Mouse (Mus musculus): ENCODE results near the gene Sema5a. TPM values are rescaled to one million over a fixed set of nuclear protein-coding genes. Genes with fewer than 3 reads are reported as not detected.

Gene Sema5a
- polyA plus RNA-seq, 1 experiment from 2014 or later, result 13.5 TPM

DNA sequence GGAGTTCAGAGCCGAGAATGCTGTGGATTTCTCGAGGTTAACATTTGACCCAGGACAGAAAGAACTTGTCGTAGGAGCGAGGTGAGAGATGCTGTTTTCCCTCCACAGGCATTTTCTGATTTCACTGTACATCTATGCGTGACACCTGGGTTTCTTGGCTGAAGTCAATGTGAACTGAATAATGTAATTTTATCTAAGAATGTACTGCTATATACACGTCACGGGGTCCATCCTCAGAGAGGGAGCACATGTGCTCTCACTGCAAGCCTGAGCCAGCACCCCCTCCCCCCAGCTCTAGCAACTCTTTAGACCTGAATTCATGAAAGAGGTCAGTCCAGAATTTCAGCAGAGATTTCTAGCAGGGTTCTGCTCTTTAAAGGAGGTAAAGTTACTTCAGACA is 215.6 kb downstream of the Sema5a start:
- 81% methylated on average over 7 of the region's 7 CpGs for whole genome bisulfite sequencing
- no peak overlapping the region for H3K4me3 ChIP-seq (replicated peaks; ENCODE audit: low read length)

DNA sequence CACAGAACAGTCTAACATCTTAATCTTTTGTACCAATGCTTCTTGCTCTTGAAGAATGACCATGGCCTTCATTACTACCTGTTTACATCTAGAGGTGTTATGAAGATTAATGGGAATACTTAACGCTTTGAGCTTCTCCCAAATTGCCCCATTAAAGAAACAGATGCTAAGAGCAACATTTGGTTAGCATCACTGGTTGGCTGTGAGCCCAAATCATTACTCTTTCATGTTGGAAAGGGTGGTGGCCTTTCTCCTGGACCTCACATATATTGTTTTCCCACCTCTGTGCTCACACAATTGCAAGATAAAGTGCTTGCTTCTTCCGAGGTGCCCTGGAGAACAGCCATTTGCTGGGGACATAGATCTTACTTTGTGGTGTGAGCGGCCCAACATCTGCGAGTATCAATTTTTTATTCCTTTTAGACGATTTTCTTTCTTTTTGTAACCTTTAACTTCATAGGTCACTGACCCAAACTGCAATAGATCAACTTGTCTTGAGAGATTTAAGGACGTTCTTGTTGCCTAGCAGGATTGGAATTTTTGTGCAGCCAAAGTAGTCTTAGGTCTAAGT is 227.0 kb downstream of the Sema5a start:
- Histone ChIP-seq H3K27me3 (replicated peaks; ENCODE audit: control insufficient read depth, insufficient read depth, low read length) (no peaks in the 10 kb centered on the region), H3K9ac (replicated peaks; ENCODE audit: low read depth, low read length) (no peak overlapping the region), H3K4me2 (ENCODE audit: low read length) (no peak overlapping the region), H3K4me3 (replicated peaks; ENCODE audit: low read length) (no peak overlapping the region), H3K27ac (ENCODE audit: low read length) (no peak overlapping the region), H3K36me3 (ENCODE audit: control insufficient read depth, insufficient read depth) (no peaks in the 10 kb centered on the region), H3K9me3 (ENCODE audit: control insufficient read depth, low read length) (no peaks in the 10 kb centered on the region), H3K4me1 (replicated peaks; ENCODE audit: control insufficient read depth, insufficient read depth, low read length) (0 out of 2 replicates have a peak, but pooled peaks cover 2% of the 10 kb centered on the region)
- no peak for ATAC-seq
- WGBS, result 79% methylated on average over 6 of the region's 6 CpGs

More for the DNA sequence above, 215.6 kb downstream of the Sema5a start:
- Histone ChIP-seq H3K9ac (replicated peaks; ENCODE audit: low read depth, low read length) (no peak overlapping the region), H3K4me2 (ENCODE audit: low read length) (no peak overlapping the region), H3K27me3 (replicated peaks; ENCODE audit: control insufficient read depth, insufficient read depth, low read length) (no peaks in the 10 kb centered on the region), H3K36me3 (ENCODE audit: control insufficient read depth, insufficient read depth) (no peaks in the 10 kb centered on the region), H3K27ac (ENCODE audit: low read length) (no peak overlapping the region), H3K4me1 (replicated peaks; ENCODE audit: control insufficient read depth, insufficient read depth, low read length) (peaks cover 3% of the 10 kb centered on the region; the same call in 1 of the 2 replicates), H3K9me3 (ENCODE audit: control insufficient read depth, low read length) (no peaks in the 10 kb centered on the region)
- no peak for ATAC-seq

DNA sequence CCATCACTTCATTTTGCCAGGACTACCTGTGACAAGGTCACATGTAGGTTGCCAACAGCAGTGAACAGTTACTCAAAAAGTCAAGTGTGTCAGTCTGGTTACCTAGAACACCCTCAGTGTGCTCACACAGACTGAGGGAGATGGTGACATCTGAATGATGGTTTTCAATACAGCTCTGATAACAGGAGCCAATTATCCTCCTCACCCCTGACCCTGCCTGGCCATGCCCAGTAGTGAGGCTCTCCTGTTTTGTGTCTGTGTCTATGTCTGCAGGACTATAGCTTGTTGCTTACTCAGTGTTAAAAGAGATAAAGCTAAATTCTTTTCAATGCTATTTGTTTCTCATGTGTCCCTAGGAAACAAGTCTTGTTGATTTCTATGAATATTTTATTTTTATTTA is 236.1 kb downstream of the Sema5a start:
- no peak overlapping the region for H3K27ac ChIP-seq (ENCODE audit: low read length)
- ATAC-seq, result no peak
- no peaks in the 10 kb centered on the region for H3K4me1 ChIP-seq (replicated peaks; ENCODE audit: control insufficient read depth, insufficient read depth, low read length)
- H3K27me3 ChIP-seq (replicated peaks; ENCODE audit: control insufficient read depth, insufficient read depth, low read length), result no peaks in the 10 kb centered on the region
- no peaks in the 10 kb centered on the region for H3K9me3 ChIP-seq (ENCODE audit: control insufficient read depth, low read length)
- H3K4me3 ChIP-seq (replicated peaks; ENCODE audit: low read length), result no peak overlapping the region
- no peak overlapping the region for H3K4me2 ChIP-seq (ENCODE audit: low read length)
- H3K36me3 ChIP-seq (ENCODE audit: control insufficient read depth, insufficient read depth), result no peaks in the 10 kb centered on the region
- H3K9ac ChIP-seq (replicated peaks; ENCODE audit: low read depth, low read length), result no peak overlapping the region

DNA sequence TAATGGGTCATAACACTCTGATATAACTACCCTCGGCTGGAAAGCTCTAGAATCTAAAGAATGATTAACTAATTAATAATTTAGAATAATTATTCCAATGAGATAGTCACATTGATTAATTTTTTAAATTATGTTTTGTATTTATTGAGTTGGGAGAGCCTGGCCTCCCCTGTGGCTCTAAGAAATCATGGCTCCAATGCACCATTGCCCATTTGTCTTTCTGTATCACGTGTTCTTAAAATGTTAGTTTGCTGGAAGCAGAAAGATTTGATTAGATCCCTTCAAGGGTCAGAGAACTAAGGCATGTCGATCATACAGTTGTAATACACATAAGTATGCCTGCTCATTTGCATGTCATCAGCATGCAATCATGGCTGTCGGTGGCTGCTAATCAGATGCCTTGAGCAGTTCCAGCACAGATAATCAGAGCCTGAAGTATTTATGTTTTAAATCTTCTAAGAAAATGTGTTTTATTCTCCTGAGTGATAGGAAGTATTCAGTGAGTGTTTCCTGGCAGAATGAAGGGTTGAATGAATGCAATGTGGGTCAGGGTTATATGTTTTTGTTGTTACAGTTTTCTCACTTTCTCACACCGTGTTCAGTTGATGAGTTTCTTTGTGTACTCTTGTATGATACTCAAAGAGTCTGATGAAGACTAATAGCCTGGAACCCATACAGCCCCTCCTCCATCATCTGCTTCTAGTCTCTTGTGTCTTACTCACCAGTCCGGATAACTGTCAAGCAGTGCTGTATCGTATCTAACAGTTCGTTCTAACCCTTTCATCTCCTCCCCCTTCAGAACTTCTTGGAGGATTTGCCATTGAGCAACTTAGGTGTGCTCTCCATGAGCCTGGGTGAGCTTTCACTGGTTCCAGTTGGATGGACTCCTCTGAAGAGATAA is 240.7 kb downstream of the Sema5a start:
- peak; percentile 63 for ATAC-seq
- Histone ChIP-seq H3K9me3 (ENCODE audit: control insufficient read depth, low read length) (no peaks in the 10 kb centered on the region), H3K36me3 (ENCODE audit: control insufficient read depth, insufficient read depth) (no peaks in the 10 kb centered on the region), H3K4me1 (replicated peaks; ENCODE audit: control insufficient read depth, insufficient read depth, low read length) (no peaks in the 10 kb centered on the region), H3K4me2 (ENCODE audit: low read length) (no peak overlapping the region), H3K9ac (replicated peaks; ENCODE audit: low read depth, low read length) (no peak overlapping the region), H3K27ac (ENCODE audit: low read length) (no peak overlapping the region), H3K4me3 (replicated peaks; ENCODE audit: low read length) (no peak overlapping the region), H3K27me3 (replicated peaks; ENCODE audit: control insufficient read depth, insufficient read depth, low read length) (no peaks in the 10 kb centered on the region)
- 62% methylated on average over 8 of the region's 8 CpGs for WGBS

DNA sequence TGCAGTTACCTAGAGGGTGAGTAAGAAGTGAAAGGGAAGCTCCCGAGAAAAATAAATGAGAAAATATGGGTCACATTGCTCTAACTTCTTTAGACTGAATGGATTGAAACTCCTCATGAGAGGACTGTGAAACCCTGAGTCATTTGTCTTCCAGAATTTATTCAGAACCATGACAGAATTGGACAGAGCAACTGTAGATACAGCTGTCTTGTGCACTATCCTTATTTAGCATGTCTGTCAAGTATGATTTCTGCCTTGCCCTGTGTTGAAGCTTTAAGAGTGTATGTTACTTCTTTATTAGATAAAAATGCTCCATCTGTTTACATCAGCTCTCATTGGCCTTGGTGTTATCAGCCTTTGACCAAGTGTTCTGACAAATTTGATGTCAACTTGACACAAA is 243.4 kb downstream of the Sema5a start:
- H3K27me3 ChIP-seq (replicated peaks; ENCODE audit: control insufficient read depth, insufficient read depth, low read length), result no peaks in the 10 kb centered on the region
- H3K4me3 ChIP-seq (replicated peaks; ENCODE audit: low read length), result no peak overlapping the region
- no peak for ATAC-seq
- no peak overlapping the region for H3K4me2 ChIP-seq (ENCODE audit: low read length)
- H3K27ac ChIP-seq (ENCODE audit: low read length), result no peak overlapping the region
- no peak overlapping the region for H3K9ac ChIP-seq (replicated peaks; ENCODE audit: low read depth, low read length)
- no peaks in the 10 kb centered on the region for H3K9me3 ChIP-seq (ENCODE audit: control insufficient read depth, low read length)
- H3K36me3 ChIP-seq (ENCODE audit: control insufficient read depth, insufficient read depth), result no peaks in the 10 kb centered on the region
- WGBS, result 59% methylated on average over 1 of the region's 1 CpGs
- H3K4me1 ChIP-seq (replicated peaks; ENCODE audit: control insufficient read depth, insufficient read depth, low read length), result no peaks in the 10 kb centered on the region

DNA sequence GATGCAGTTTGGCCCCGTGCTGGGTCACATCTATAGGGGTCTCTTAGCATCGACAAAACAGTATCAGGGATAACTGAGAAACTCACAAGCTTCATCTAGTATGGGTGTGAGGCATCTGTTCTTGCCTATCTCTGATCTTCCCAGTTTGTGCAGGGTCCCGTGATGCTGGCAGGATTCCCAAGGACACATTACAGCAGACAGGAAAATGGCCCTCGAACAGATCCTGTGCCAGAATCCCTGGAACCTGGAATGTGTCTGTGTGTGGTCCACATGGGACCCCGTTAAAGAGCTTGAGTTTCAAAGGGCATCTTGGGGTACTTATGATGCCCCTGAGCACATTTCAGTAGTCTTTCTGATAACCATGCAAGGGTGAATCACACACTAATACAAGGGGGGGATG is 249.6 kb downstream of the Sema5a start:
- H3K4me1 ChIP-seq (replicated peaks; ENCODE audit: control insufficient read depth, insufficient read depth, low read length), result no peaks in the 10 kb centered on the region
- no peak overlapping the region for H3K4me2 ChIP-seq (ENCODE audit: low read length)
- no peaks in the 10 kb centered on the region for H3K36me3 ChIP-seq (ENCODE audit: control insufficient read depth, insufficient read depth)
- no peak overlapping the region for H3K4me3 ChIP-seq (replicated peaks; ENCODE audit: low read length)
- WGBS, result 67% methylated on average over 5 of the region's 5 CpGs
- no peak for ATAC-seq
- H3K27ac ChIP-seq (ENCODE audit: low read length), result no peak overlapping the region
- no peaks in the 10 kb centered on the region for H3K9me3 ChIP-seq (ENCODE audit: control insufficient read depth, low read length)
- H3K27me3 ChIP-seq (replicated peaks; ENCODE audit: control insufficient read depth, insufficient read depth, low read length), result no peaks in the 10 kb centered on the region
- H3K9ac ChIP-seq (replicated peaks; ENCODE audit: low read depth, low read length), result no peak overlapping the region

DNA sequence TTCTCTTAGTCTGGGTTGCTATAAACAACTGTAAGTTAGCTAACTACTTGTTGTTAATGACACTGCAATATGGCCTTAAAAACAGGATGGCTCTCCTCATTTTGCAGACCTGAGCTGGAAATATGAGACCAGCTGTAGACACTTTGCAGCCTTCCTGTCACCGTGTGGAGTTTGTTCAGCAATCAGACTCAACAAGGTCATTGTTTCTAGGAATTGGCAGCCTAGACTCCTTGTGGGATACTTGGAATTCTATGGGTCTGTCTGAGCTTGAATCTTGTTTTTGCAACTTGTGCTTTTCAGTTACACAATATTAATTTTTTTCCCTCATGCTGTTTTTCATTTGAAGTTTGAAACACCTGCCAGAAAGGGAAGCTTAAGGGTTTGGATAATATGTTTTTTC is 250.3 kb downstream of the Sema5a start:
- no peak overlapping the region for H3K4me3 ChIP-seq (replicated peaks; ENCODE audit: low read length)
- no peaks in the 10 kb centered on the region for H3K4me1 ChIP-seq (replicated peaks; ENCODE audit: control insufficient read depth, insufficient read depth, low read length)
- H3K4me2 ChIP-seq (ENCODE audit: low read length), result no peak overlapping the region
- no peaks in the 10 kb centered on the region for H3K9me3 ChIP-seq (ENCODE audit: control insufficient read depth, low read length)
- ATAC-seq, result no peak
- H3K9ac ChIP-seq (replicated peaks; ENCODE audit: low read depth, low read length), result no peak overlapping the region
- 43% methylated on average over 1 of the region's 1 CpGs for WGBS
- H3K27ac ChIP-seq (ENCODE audit: low read length), result no peak overlapping the region
- H3K27me3 ChIP-seq (replicated peaks; ENCODE audit: control insufficient read depth, insufficient read depth, low read length), result no peaks in the 10 kb centered on the region
- no peaks in the 10 kb centered on the region for H3K36me3 ChIP-seq (ENCODE audit: control insufficient read depth, insufficient read depth)

DNA sequence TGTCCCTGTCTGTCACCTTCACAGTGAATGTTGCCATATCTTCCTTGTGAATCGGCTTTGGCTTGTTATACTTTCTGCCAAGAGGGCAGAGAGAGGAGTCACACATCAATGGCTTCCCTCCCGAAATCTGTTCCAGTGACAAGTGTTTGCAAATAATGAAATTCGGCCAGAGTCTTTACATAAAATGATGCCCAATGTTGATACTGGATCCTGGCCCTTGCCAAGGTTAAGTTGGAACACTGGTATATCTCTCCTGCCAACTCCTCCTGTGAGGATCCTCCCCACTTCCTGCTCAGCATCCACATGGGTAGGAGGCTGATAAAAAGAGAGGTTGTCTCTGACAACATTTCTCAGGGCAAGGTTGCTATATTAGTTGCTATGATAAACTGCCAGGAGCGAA is 252.3 kb downstream of the Sema5a start:
- Histone ChIP-seq H3K27ac (ENCODE audit: low read length) (no peak overlapping the region), H3K4me2 (ENCODE audit: low read length) (no peak overlapping the region), H3K9me3 (ENCODE audit: control insufficient read depth, low read length) (no peaks in the 10 kb centered on the region), H3K36me3 (ENCODE audit: control insufficient read depth, insufficient read depth) (no peaks in the 10 kb centered on the region), H3K4me1 (replicated peaks; ENCODE audit: control insufficient read depth, insufficient read depth, low read length) (no peaks in the 10 kb centered on the region), H3K27me3 (replicated peaks; ENCODE audit: control insufficient read depth, insufficient read depth, low read length) (no peaks in the 10 kb centered on the region), H3K4me3 (replicated peaks; ENCODE audit: low read length) (no peak overlapping the region), H3K9ac (replicated peaks; ENCODE audit: low read depth, low read length) (no peak overlapping the region)
- ATAC-seq, result peak; percentile 65
- WGBS, result 64% methylated on average over 4 of the region's 4 CpGs

DNA sequence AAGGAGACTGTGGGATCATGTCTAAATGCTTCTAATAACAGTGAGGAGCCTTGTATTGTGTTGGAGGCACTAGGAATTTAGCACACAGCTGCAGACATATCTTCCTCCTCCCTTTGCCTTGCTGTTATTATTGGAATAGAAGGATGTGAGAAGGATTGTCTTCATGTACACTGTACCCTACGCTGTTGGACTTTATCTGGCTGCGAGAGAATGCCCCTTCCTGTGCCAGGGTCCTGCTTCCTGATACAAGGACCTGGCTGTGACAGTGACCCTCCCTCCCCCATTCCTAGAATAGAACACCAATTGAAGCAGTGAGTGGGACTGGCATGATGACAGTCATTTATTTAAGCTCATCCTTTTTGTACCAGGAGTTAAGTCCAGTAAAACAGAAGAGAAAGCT is 261.3 kb downstream of the Sema5a start:
- H3K27me3 ChIP-seq (replicated peaks; ENCODE audit: control insufficient read depth, insufficient read depth, low read length), result no peaks in the 10 kb centered on the region
- ATAC-seq, result no peak
- H3K4me3 ChIP-seq (replicated peaks; ENCODE audit: low read length), result no peak overlapping the region
- 84% methylated on average over 2 of the region's 2 CpGs for WGBS
- H3K36me3 ChIP-seq (ENCODE audit: control insufficient read depth, insufficient read depth), result no peaks in the 10 kb centered on the region
- no peaks in the 10 kb centered on the region for H3K9me3 ChIP-seq (ENCODE audit: control insufficient read depth, low read length)
- no peaks in the 10 kb centered on the region for H3K4me1 ChIP-seq (replicated peaks; ENCODE audit: control insufficient read depth, insufficient read depth, low read length)
- no peak overlapping the region for H3K27ac ChIP-seq (ENCODE audit: low read length)
- no peak overlapping the region for H3K4me2 ChIP-seq (ENCODE audit: low read length)
- H3K9ac ChIP-seq (replicated peaks; ENCODE audit: low read depth, low read length), result no peak overlapping the region
